Mouse (Mus musculus): ENCODE results near the gene Gpr153. TPM values are rescaled to one million over a fixed set of nuclear protein-coding genes. Genes with fewer than 3 reads are reported as not detected.

The Gpr153 gene
- polyA plus RNA-seq, 1 experiment, result 0.11 TPM

DNA sequence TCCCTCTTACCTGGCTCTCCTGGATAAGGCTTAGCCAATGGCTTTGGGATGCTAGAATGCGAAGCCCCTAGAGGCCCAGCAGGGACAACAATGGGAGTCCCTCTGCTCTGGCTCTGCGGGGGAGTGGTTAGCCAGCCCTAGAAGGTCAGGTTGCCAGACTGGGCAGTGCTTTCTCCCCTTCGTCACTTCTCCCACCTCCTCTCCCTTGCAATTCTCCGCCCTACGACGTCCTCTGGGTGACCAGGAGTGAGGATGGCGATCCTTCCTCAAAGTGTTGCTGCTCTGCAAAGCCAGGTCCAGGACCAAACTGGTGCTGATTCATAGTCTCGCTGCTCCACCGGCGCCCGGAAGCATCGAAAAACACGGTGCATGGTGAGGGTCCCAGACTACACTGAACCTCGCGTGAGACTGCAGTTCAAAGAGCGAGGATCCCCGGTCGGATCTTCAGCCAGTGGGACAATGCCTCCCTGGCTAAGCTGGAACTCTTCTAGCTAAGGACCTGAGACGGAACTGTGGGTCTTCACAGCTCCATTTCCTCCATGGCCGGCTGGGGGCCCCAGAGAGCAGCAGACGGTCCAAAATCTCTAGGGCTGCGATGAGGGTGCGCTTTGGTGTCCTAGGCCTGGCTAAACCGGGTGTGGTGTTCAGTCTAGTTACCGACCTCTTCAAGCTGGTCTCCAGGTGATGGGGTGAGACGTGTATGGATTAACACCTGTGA lies 44.6 kb downstream of the Gpr153 start, which contains the start of gene Rnf207:
Rnf207 (minus strand) TSS at position 477 of the 718 bp plus-strand sequence.
- no peak for TF ChIP-seq GATA1 (IDR thresholded peaks at IDR 0.05; ENCODE audit: low read length)

DNA sequence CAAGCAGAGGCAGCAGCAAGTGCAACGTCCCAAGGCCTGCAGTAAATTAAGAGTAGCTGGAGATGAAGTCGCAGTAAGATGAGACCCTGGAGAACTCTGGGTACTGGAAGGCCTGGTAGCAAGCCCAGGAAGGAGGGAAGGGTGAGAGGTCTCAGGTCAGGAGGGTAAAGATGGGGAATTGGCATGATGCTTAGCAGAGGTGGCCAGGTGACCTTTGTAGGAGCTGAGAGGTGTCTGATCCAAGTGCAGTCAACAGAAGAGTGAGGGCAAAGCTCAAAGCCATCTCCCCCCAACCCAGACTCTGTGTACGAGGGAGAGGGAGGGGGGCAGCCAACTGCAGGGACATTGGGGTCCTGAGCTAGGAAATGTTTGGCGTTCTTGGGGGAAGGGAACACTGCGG lies 47.4 kb downstream of the Gpr153 start:
- TF ChIP-seq GATA1 (IDR thresholded peaks at IDR 0.05; ENCODE audit: low read length), result no peak

DNA sequence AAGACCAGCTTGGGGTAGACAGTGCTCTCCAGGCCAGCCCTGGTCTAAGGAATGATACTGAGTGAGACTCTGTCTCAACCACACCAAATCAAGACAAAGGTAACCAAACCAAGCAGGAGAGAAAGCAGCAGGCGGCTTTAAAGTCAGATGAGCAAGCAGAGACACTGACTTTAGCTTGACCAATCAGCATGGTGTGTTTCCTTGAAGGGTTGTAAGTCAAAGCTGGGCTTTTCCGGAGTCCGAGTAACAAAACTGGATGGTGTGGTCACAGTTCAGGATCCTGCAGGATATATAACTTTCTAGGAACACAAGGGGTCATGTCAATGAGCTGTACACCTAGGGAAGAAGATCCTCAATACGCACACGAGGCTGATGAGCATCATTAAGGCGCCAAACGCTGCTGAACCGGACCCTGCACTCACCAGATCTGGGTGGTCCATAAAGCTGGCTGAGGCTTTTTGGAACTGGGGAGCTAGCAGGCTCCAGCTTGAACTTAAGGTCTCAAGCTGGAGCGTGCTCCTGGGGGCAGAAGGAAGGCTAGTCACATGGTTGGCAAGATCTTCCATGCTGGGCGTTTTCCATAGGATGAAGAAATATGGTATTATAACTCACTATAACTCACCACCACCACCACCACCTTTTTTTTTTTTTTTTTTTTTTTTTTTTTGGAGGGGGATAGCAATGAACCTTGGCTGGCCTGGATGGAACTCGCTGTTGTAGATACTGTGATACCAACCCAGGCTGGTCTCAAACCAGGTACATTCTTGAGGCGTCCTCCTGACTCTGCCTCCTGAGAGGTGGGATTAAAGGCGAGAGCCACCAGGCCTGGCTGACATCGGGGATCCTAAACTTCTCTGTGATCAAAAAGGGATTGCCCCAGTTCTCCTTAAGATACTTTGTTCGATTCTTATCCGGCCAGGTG lies 50.9 kb downstream of the Gpr153 start:
- no peak for TF ChIP-seq GATA1 (IDR thresholded peaks at IDR 0.05; ENCODE audit: low read length)

DNA sequence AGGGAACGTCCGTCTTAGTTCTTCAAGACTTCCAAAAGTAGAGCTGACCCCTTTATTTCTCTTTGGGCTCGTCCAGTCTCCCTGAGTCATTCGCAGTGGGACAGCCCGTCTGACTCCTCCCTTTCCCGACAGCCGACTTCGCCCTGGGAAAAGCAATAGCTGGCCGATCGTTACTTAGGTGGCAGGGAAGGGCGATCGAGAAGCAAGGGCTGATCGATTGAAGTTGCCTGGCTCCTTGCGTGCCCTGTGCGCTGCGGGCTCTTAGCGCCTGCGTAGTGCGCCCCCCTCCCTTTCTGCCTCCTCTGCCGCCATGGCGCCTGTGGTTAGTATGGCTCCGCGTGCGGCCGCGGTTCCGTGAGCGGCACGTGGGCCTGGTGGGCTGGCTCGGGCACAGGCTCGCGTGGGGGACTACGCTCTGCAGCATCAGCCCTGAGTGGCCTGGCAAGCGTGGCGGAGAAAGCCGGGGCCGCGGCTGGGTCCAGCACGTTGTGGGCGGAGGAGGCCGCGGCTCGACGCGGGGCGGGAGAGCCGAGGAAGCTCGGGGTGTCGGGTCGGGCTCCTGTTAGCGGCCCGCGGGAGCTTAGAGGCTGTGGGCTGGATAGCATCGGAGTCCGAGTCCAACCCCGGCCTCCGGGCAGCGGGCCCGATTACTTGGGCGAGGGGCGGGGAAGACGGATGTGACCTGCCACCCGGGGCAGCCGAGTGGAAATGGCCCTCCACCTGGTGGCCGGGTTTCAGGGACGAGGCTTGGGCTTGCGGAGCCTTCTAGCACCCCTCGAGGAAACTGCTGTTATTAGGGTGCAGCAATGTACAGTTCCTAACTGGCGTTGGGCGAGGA lies 51.8 kb downstream of the Gpr153 start, which contains the start of gene Rpl22:
Rpl22 (plus strand) TSS at position 169 of the 838 bp plus-strand sequence.
- TF ChIP-seq GATA1 (IDR thresholded peaks at IDR 0.05; ENCODE audit: low read length), result no peak

DNA sequence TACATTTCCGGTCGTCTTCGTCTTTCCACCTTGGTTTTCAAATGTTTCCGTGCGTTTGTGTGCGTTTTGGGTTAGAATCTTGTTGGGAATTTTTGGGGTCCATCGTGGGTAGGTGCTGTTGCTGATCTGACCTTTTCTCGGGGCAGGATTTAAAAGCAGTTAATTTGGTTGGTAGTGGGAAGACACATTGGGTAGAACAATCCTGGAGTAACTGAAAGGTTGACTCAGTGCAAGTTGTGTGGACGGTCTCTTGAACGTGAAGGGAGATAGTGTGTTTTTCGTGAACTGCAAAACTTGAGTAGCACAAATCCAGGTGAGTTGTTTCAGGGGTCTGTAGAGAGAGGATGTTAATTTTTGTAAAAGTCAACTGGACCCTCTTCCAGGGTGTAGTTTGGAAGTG lies 52.5 kb downstream of the Gpr153 start:
- TF ChIP-seq GATA1 (IDR thresholded peaks at IDR 0.05; ENCODE audit: low read length), result no peak

DNA sequence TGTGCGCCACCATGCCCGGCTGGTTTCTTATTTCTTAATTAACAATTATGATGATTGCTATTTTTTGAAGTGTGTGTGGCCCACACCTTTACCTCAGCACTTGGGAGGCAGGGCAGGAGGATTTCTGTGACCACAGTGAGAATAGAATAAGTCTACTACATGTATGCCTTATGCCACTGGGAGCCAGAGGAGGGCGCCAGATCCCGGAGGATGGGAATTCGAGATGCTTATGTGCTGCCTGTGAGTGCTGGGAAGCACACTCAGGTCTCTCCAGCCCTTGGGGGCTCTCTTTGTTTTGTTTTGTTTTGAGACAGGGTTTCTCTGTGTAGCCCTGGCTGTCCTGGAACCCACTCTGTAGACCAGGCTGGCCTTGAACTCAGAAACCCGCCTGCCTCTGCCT lies 54.7 kb downstream of the Gpr153 start:
- no peak for TF ChIP-seq GATA1 (IDR thresholded peaks at IDR 0.05; ENCODE audit: low read length)

DNA sequence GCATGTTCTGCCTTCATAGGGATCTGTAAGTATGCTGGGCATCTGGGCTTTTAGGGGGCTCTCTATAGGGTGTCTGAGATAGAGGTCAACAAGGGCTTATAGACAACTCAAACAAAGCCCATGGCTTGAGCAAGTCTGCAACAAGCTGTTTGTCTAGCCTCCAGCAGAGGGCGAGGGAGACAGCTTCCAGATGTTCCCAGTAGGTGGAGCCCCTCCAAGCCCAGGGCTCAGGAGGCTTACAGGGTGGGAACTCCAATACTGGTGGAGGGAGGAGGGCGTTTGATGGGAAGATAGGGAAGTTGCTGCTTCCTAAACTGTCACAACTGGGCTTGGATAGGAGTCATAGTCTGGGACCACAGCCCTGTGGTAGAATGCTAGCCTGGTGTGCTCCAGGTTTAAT lies 58.9 kb downstream of the Gpr153 start:
- TF ChIP-seq GATA1 (IDR thresholded peaks at IDR 0.05; ENCODE audit: low read length), result no peak

DNA sequence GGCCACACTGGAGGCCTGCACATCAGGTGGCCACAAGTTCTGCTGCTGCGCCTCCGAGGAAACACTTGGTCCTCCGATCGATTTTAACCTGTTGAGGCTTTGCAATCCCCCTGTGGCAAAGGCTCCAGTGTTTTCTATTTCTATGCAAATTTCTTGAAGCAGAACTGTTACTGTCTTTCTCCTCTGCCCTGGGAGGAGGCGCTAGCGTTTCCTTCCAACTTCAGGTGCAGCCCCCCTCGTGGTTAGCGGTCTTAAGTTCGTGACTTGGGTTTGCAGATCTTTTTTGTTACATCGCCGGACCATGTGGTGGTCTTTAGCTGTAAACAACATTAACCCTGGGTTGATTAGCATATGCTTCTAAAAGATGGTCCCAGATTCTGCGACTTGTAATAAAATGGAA lies 59.6 kb downstream of the Gpr153 start:
- TF ChIP-seq GATA1 (IDR thresholded peaks at IDR 0.05; ENCODE audit: low read length), result no peak

Other genes with a start within 250 kb of the Gpr153 start
- gene Zbtb48, start 246.6 kb upstream of the Gpr153 start, polyA plus RNA-seq (2012), result 10.0 and 12.6 TPM in 2 replicates
- 0.03 TPM in 1 of 2 replicates, not detected in the other for gene Tas1r1, start 235.7 kb upstream of the Gpr153 start, polyA plus RNA-seq (2012)
- 76.0 and 93.4 TPM in 2 replicates for gene Nol9, start 234.9 kb upstream of the Gpr153 start, polyA plus RNA-seq (2012)
- gene Plekhg5, start 201.7 kb upstream of the Gpr153 start, polyA plus RNA-seq (2012), result 24.4 and 28.5 TPM in 2 replicates
- gene Tnfrsf25, start 158.3 kb upstream of the Gpr153 start, polyA plus RNA-seq (2012), result 0.15 and 0.27 TPM in 2 replicates
- 72.2 and 97.9 TPM in 2 replicates for gene Espn, start 121.9 kb upstream of the Gpr153 start, polyA plus RNA-seq (2012)
- 0.14 and 0.15 TPM in 2 replicates for gene Hes2, start 115.4 kb upstream of the Gpr153 start, polyA plus RNA-seq (2012)
- 28.6 and 39.4 TPM in 2 replicates for gene Acot7, start 96.1 kb upstream of the Gpr153 start, polyA plus RNA-seq (2012)
- 0.05 and 0.06 TPM in 2 replicates for gene Hes3, start 17.4 kb downstream of the Gpr153 start, polyA plus RNA-seq (2012)
- gene Icmt, start 23.0 kb downstream of the Gpr153 start, polyA plus RNA-seq (2012), result 29.6 and 30.0 TPM in 2 replicates
- not detected in 2 replicates for gene Rnf207, start 44.8 kb downstream of the Gpr153 start, polyA plus RNA-seq (2012)
- gene Rpl22, start 51.5 kb downstream of the Gpr153 start, polyA plus RNA-seq (2012), result 40.4 and 67.9 TPM in 2 replicates
- 0.04 TPM in 2 replicates for gene Chd5, start 64.4 kb downstream of the Gpr153 start, polyA plus RNA-seq (2012)
- not detected in 2 replicates for gene Nphp4, start 202.5 kb downstream of the Gpr153 start, polyA plus RNA-seq (2012)
- not detected in 2 replicates for gene Kcnab2, start 203.6 kb downstream of the Gpr153 start, polyA plus RNA-seq (2012)